Mouse (Mus musculus): Measurements from ENCODE around the gene Fcgr1.

GRCm38 (mm10) chr3:96257190-96257589 is 36.6 kb downstream of the Fcgr1 start:
- TF ChIP-seq EP300 (IDR thresholded peaks at IDR 0.05; ENCODE audit: low read depth) (no peak), CTCF (IDR thresholded peaks at IDR 0.05; ENCODE audit: low read depth) (no peak)

Measured in heart, postnatal 0 days (tissue).